Mouse (Mus musculus): ENCODE measurements around the gene Nsfl1c.
A peak's percentile ranks its signal among the peaks of the same experiment; 100 is the strongest.
"Not testable (repeated sequence)": the region's sequence is repeated elsewhere in the genome, so short reads cannot be mapped to it uniquely, and the experiment has no call there.

The Nsfl1c gene

DNA sequence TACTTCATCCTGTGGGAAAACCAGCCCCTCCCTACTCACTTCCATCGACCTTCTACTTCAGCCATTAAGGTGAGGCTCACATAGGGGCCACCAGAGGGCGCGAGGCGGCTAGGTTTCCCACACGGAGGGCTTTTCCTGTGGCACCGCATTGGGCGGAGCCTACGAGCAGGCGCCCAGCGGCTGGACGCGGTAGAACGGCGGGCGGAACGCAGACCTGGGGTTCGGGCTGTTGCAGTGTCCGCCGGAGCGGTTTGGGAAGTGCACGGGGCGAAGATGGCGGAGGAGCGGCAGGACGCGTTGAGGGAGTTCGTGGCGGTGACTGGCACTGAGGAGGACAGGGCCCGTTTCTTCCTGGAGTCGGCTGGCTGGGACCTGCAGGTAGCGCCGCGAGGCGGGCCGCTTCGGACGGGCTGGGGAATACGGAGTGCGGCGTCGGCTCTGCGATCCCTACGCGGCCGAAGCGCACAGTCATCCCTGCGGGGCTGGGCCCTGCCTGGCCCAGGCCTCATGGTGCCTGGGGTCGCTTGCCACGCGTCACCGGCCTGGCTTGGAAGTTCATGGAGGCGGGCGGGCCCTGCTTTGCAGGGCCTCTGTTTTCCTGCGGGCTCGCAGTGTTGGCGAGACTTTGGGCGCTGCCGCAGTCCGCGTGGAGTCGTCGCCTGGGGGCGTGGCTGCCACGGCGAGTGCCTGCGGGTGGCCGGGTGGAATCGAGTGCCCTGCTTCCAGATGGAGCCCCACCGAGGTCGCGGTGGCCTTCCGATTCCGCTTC lies at the start of gene Nsfl1c:
TSS of gene Nsfl1c (plus strand) at position 148 of the 769 bp plus-strand sequence.
- peak; percentile 92 for DNase-seq (ENCODE audit: low read depth, low spot score)

DNA sequence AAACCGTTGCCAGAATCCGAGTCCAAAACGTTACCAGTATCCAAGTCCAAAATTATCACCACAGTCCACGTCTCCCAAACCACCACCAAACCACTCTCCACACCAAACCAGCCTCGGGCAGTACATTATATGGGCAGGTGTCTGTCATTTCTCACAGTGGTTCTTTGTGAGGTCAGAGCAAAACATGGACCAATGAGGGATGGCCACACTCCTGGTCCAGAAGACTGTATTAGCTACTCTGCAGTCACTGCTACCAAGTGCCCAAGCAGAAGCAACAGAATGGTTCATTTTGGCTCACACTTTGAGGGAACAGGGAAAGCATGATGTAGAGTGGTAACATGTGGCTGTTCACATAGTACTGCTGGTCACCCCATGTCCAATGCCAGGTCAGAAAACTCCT lies 17.9 kb upstream of the Nsfl1c start, which contains the start of gene 4921509C19Rik:
TSS of gene 4921509C19Rik (minus strand) at position 101 of the 400 bp plus-strand sequence.
- DNase-seq (ENCODE audit: low read depth, low spot score) = not testable (repeated sequence)

- no peak for DNase-seq (ENCODE audit: low read depth, low spot score)
Observed at GRCm38 (mm10) chr2:151486496-151486895, 7.5 kb upstream of the Nsfl1c start.

DNA sequence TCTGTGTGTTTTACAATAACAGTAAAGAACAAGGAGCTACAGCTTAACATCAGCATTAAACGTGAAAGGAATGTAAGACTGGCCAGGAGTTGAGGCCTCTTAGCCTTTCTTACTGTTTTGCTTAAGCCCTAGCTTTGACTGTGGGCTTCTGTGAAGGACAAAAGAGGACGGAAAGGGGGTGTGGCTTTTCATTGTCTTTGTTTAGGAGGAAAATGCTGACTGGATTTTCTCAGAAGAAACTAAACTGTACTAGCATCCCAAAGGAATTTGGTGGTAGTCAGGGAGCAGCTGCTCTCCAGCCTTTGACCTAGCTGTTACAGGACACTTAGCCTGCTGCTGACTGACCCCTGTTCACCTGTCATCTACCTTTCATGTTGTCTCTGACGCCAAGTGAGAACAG lies 4.4 kb downstream of the Nsfl1c start:
- no peak for DNase-seq (ENCODE audit: low read depth, low spot score)

DNA sequence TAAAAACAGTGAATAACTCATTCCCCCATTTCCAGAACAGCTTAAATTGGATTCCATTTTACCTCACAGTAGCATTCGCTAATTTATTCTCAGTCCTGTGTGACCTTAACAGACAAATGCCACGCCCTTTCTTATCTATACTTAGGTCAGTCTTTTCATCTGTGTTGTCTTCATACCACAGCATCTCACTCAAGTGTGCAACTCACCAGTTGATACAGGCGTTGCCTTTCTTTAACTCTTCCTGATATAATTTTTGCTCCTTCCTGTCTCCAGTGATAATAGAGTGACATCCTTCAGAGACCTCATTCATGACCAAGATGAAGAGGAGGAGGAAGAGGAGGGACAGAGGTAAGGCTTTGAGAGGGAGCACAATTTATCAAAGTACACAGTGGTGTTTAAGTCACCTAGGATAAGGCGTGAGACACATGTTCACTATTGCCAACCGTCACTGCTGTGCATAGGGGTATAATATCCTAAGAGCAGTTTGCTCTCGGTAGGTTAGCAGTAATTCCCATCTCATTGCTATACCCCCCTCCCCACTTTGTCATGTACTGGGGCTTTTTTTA lies 6.5 kb downstream of the Nsfl1c start:
- no peak for DNase-seq (ENCODE audit: low read depth, low spot score)

GRCm38 (mm10) chr2:151504226-151504625 lies 10.2 kb downstream of the Nsfl1c start:
- DNase-seq (ENCODE audit: low read depth, low spot score) = no peak

- DNase-seq (ENCODE audit: low read depth, low spot score) = no peak
Observed at GRCm38 (mm10) chr2:151512199-151512598, 18.2 kb downstream of the Nsfl1c start.

GRCm38 (mm10) chr2:151513525-151514285 lies 19.7 kb downstream of the Nsfl1c start:
- DNase-seq (ENCODE audit: low read depth, low spot score) = no peak

- no peak for DNase-seq (ENCODE audit: low read depth, low spot score)
Observed at GRCm38 (mm10) chr2:151519000-151519399, 25.0 kb downstream of the Nsfl1c start.

DNA sequence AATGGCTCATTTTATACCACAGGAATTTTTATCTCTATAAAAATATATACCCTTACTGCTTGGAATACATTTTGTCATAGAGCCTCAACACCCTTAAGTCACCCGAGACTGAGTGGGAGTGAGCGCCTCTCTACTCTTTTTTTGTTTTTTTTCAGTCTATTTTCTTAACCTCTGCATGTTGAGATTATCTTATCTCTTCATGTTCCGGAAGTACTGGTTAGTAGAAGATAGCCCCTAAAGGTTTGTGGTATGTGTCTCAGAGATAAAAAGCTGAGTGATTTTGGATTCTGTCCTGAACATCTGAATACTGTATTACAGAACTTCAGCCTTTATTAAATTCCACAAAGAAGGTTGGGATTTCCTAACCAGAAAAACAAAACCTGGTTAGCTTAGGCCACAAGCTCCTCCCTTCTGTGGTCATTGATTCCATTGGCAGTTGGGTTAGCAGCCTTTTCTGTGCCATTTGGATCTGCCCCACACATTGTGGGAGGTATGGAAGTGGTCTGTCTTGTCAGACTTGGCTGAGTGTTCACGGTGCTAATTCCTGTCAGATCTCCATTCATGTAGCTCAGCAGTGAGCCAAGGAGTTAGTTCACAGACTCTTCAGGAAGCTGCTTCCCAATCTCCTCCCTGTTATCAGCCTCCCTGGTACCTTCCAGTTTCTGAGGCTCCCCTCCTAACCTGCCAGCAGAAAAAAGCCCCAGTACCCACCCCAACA lies 30.5 kb downstream of the Nsfl1c start:
- DNase-seq (ENCODE audit: low read depth, low spot score) = no peak

DNA sequence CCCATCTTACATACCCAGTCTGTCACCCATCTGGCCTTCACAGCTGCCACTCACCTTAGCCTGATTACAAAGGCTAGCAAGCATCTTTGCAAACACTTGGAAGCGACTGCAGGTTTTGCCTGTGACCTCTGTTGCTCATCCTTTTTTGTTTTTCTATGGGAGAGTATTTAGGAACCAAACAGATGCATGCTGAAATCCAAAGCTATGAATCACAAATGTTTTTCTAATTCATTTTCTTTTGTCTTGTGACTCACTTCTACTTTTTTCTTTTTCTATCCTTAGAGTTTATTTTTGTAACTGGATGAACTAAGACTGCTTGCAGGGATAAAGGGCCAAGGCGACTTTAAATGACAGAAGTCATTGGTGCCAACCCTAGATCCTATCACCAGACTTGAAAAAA lies 31.5 kb downstream of the Nsfl1c start:
- no peak for DNase-seq (ENCODE audit: low read depth, low spot score)

GRCm38 (mm10) chr2:151528066-151528465 lies 34.1 kb downstream of the Nsfl1c start:
- no peak for DNase-seq (ENCODE audit: low read depth, low spot score)

- DNase-seq (ENCODE audit: low read depth, low spot score) = no peak
Observed at GRCm38 (mm10) chr2:151529169-151529568, 35.2 kb downstream of the Nsfl1c start.

DNA sequence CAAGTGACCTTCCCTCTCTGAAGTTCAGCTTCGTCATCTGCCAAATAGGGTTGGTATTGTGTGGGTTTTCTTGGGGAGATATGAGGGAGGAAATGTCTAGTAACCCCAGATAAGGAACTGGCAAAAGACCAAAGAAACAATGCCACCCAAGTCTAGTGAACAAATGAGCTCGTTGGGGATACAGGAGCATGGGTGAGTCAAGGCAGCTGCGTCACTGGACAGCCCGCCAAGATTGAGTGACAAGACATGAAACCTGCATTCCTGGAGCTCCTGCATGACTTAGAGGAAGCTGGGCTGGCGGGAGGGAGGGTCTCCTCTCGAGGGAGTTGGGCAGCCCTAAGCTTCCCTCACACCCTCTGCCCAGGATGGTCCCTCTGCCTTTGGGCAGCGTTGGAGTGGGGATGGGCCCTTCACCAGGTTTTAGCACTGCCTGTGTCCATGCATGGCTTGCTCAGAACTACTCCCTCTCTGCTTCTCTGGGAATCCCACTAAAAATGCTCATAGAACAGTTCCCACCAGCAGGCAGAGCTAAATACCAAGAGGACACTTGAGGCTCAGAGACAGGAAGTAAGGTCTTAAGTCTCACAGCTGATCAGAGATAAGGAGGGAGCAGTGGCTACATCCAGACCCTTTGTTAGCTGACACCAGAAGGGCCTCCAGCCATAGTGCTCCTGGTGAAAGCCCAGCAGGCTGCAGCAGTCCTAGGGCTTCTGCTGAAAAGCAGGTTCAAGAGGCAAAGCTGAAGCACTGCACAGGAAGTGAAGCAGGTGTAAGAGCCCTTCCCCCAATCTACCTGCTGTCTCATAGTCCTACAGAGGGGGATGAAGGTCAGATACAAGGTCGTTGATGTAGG lies 36.6 kb downstream of the Nsfl1c start:
- no peak for DNase-seq (ENCODE audit: low read depth, low spot score)

- no peak for DNase-seq (ENCODE audit: low read depth, low spot score)
Observed at GRCm38 (mm10) chr2:151533632-151534031, 39.6 kb downstream of the Nsfl1c start.

- DNase-seq (ENCODE audit: low read depth, low spot score) = no peak
Observed at GRCm38 (mm10) chr2:151535961-151536617, 42.1 kb downstream of the Nsfl1c start.

GRCm38 (mm10) chr2:151536618-151536974 lies 42.6 kb downstream of the Nsfl1c start:
- no peak for DNase-seq (ENCODE audit: low read depth, low spot score)

- no peak for DNase-seq (ENCODE audit: low read depth, low spot score)
Observed at GRCm38 (mm10) chr2:151538646-151539045, 44.7 kb downstream of the Nsfl1c start.

GRCm38 (mm10) chr2:151542323-151543062 lies 48.5 kb downstream of the Nsfl1c start, which contains the start of gene Fkbp1a:
TSS of gene Fkbp1a (plus strand) at chr2:151542483.
- peak; percentile 84 for DNase-seq (ENCODE audit: low read depth, low spot score)

Data from retina, adult 2 months (tissue).